Mouse (Mus musculus): ENCODE measurements around the gene Slc41a1. TPM values are rescaled to one million over a fixed set of nuclear protein-coding genes. Genes with fewer than 3 reads are reported as not detected.
A peak's percentile ranks its signal among the peaks of the same experiment; 100 is the strongest.

Gene Slc41a1
- polyA plus RNA-seq, 1 experiment: 14.4 TPM

DNA sequence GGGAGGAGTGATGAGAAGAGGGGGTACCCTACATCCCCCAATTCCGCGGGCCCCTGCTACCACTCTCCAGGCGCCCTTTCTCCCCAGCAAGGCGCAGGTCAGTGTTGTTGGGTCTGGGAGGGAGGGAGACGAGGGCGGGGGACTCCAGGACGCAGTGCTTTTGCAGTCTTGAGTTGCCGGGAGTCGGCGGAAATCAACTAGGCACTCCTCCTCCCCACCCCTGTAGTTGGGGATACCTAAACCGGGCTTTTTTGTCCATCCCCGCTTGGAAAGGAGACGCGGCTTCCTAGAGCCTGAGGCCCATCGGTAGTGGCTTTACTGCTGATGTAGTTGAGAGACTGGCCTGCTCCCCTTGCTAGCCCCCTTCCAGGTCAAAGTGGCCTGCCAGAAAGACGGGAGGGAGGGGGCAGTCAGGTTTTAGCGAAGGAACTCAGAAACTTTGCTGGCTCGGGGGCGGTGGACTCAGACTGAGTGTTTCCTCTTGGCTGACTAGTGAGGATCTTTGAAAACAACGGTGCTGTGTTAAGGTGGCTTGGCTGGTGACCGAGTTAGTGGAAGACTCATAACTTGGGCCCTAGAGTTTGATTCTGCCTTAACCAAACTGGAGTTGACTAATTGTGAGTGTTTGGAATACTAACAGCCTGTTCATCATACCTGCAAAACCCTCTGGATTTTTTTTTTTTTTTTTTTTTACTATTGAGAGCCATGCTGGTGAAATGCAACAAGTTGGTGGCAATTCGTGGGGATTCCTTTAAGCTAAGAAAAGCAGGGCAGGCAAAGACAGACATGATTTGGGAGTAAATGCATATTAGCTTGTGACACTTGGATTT is 1.2 kb downstream of the Slc41a1 start:
- Histone ChIP-seq H3K4me1 (ENCODE audit: control insufficient read depth, insufficient read depth, low read length) (no peaks in the 10 kb centered on the region), H3K4me3 (ENCODE audit: low read depth, low read length) (peak overlapping the region; percentile 94), H3K27me3 (ENCODE audit: control insufficient read depth, insufficient read depth, low read length, poor library complexity, severe bottlenecking) (no peaks in the 10 kb centered on the region), H3K9me3 (replicated peaks; ENCODE audit: control insufficient read depth, insufficient read depth, low read length, poor library complexity, severe bottlenecking) (no peaks in the 10 kb centered on the region), H3K36me3 (ENCODE audit: control insufficient read depth, insufficient read depth, low read length, poor library complexity, severe bottlenecking) (peaks cover 7% of the 10 kb centered on the region; the same call in 1 of the 2 replicates), H3K27ac (ENCODE audit: insufficient read depth, low read length) (no peak overlapping the region), H3K9ac (ENCODE audit: low read depth, poor library complexity, severe bottlenecking) (peak overlapping the region; percentile 86)
- TF ChIP-seq CTCF (IDR thresholded peaks at IDR 0.05; ENCODE audit: low read depth, low read length): no peak
- no peak for TF ChIP-seq EP300 (IDR thresholded peaks at IDR 0.05; ENCODE audit: insufficient read depth, low read depth, low read length)
- TF ChIP-seq POLR2A (IDR thresholded peaks at IDR 0.05; ENCODE audit: insufficient read depth, low read length): no peak

GRCm38 (mm10) chr1:131829279-131829678 is 2.0 kb downstream of the Slc41a1 start:
- H3K4me3 ChIP-seq (ENCODE audit: low read depth, low read length): no peak overlapping the region
- no peak overlapping the region for H3K9ac ChIP-seq (ENCODE audit: low read depth, poor library complexity, severe bottlenecking)

DNA sequence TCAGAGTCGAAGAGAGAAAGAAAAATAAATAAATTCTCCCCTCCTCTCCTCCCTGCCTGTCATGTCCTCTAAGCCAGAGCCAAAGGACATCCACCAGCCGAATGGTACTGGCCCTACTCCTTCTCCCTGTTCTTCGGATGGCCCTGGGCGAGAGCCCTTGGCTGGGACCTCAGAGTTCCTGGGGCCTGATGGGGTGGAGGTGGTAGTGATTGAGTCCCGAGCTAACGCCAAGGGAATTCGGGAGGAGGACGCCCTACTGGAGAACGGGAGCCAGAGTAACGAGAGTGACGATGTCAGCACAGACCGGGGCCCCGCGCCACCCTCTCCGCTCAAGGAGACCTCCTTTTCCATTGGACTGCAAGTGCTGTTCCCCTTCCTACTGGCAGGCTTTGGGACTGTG is 3.3 kb downstream of the Slc41a1 start:
- Histone ChIP-seq H3K4me1 (ENCODE audit: control insufficient read depth, insufficient read depth, low read length) (no peaks in the 10 kb centered on the region), H3K9me3 (replicated peaks; ENCODE audit: control insufficient read depth, insufficient read depth, low read length, poor library complexity, severe bottlenecking) (no peaks in the 10 kb centered on the region), H3K27ac (ENCODE audit: insufficient read depth, low read length) (no peak overlapping the region), H3K27me3 (ENCODE audit: control insufficient read depth, insufficient read depth, low read length, poor library complexity, severe bottlenecking) (no peaks in the 10 kb centered on the region), H3K4me3 (ENCODE audit: low read depth, low read length) (no peak overlapping the region), H3K36me3 (ENCODE audit: control insufficient read depth, insufficient read depth, low read length, poor library complexity, severe bottlenecking) (peaks cover 7% of the 10 kb centered on the region), H3K9ac (ENCODE audit: low read depth, poor library complexity, severe bottlenecking) (no peak overlapping the region)
- TF ChIP-seq CTCF (IDR thresholded peaks at IDR 0.05; ENCODE audit: low read depth, low read length): no peak
- TF ChIP-seq POLR2A (IDR thresholded peaks at IDR 0.05; ENCODE audit: insufficient read depth, low read length): no peak
- TF ChIP-seq EP300 (IDR thresholded peaks at IDR 0.05; ENCODE audit: insufficient read depth, low read depth, low read length): no peak

More at GRCm38 (mm10) chr1:131829279-131829678, 2.0 kb downstream of the Slc41a1 start:
- TF ChIP-seq POLR2A (IDR thresholded peaks at IDR 0.05; ENCODE audit: insufficient read depth, low read length) (no peak), CTCF (IDR thresholded peaks at IDR 0.05; ENCODE audit: low read depth, low read length) (no peak), EP300 (IDR thresholded peaks at IDR 0.05; ENCODE audit: insufficient read depth, low read depth, low read length) (no peak)
- no peak overlapping the region for H3K27ac ChIP-seq (ENCODE audit: insufficient read depth, low read length)
- peaks cover 7% of the 10 kb centered on the region for H3K36me3 ChIP-seq (ENCODE audit: control insufficient read depth, insufficient read depth, low read length, poor library complexity, severe bottlenecking)
- H3K4me1 ChIP-seq (ENCODE audit: control insufficient read depth, insufficient read depth, low read length): no peaks in the 10 kb centered on the region
- no peaks in the 10 kb centered on the region for H3K27me3 ChIP-seq (ENCODE audit: control insufficient read depth, insufficient read depth, low read length, poor library complexity, severe bottlenecking)
- H3K9me3 ChIP-seq (replicated peaks; ENCODE audit: control insufficient read depth, insufficient read depth, low read length, poor library complexity, severe bottlenecking): no peaks in the 10 kb centered on the region

GRCm38 (mm10) chr1:131830971-131831641 is 3.8 kb downstream of the Slc41a1 start:
- no peaks in the 10 kb centered on the region for H3K4me1 ChIP-seq (ENCODE audit: control insufficient read depth, insufficient read depth, low read length)
- H3K27ac ChIP-seq (ENCODE audit: insufficient read depth, low read length): no peak overlapping the region
- H3K4me3 ChIP-seq (ENCODE audit: low read depth, low read length): no peak overlapping the region
- no peaks in the 10 kb centered on the region for H3K27me3 ChIP-seq (ENCODE audit: control insufficient read depth, insufficient read depth, low read length, poor library complexity, severe bottlenecking)
- TF ChIP-seq CTCF (IDR thresholded peaks at IDR 0.05; ENCODE audit: low read depth, low read length): no peak
- TF ChIP-seq EP300 (IDR thresholded peaks at IDR 0.05; ENCODE audit: insufficient read depth, low read depth, low read length): no peak
- no peak for TF ChIP-seq POLR2A (IDR thresholded peaks at IDR 0.05; ENCODE audit: insufficient read depth, low read length)
- H3K9me3 ChIP-seq (replicated peaks; ENCODE audit: control insufficient read depth, insufficient read depth, low read length, poor library complexity, severe bottlenecking): no peaks in the 10 kb centered on the region
- no peak overlapping the region for H3K9ac ChIP-seq (ENCODE audit: low read depth, poor library complexity, severe bottlenecking)
- peaks cover 7% of the 10 kb centered on the region for H3K36me3 ChIP-seq (ENCODE audit: control insufficient read depth, insufficient read depth, low read length, poor library complexity, severe bottlenecking)

- Histone ChIP-seq H3K9me3 (replicated peaks; ENCODE audit: control insufficient read depth, insufficient read depth, low read length, poor library complexity, severe bottlenecking) (no peaks in the 10 kb centered on the region), H3K9ac (ENCODE audit: low read depth, poor library complexity, severe bottlenecking) (no peak overlapping the region), H3K27ac (ENCODE audit: insufficient read depth, low read length) (no peak overlapping the region), H3K36me3 (ENCODE audit: control insufficient read depth, insufficient read depth, low read length, poor library complexity, severe bottlenecking) (peaks cover 4% of the 10 kb centered on the region), H3K4me3 (ENCODE audit: low read depth, low read length) (no peak overlapping the region), H3K4me1 (ENCODE audit: control insufficient read depth, insufficient read depth, low read length) (no peaks in the 10 kb centered on the region), H3K27me3 (ENCODE audit: control insufficient read depth, insufficient read depth, low read length, poor library complexity, severe bottlenecking) (no peaks in the 10 kb centered on the region)
- no peak for TF ChIP-seq POLR2A (IDR thresholded peaks at IDR 0.05; ENCODE audit: insufficient read depth, low read length)
- no peak for TF ChIP-seq EP300 (IDR thresholded peaks at IDR 0.05; ENCODE audit: insufficient read depth, low read depth, low read length)
- TF ChIP-seq CTCF (IDR thresholded peaks at IDR 0.05; ENCODE audit: low read depth, low read length): no peak
These were observed 9.7 kb downstream of the Slc41a1 start for GRCm38 (mm10) chr1:131837035-131837434.

DNA sequence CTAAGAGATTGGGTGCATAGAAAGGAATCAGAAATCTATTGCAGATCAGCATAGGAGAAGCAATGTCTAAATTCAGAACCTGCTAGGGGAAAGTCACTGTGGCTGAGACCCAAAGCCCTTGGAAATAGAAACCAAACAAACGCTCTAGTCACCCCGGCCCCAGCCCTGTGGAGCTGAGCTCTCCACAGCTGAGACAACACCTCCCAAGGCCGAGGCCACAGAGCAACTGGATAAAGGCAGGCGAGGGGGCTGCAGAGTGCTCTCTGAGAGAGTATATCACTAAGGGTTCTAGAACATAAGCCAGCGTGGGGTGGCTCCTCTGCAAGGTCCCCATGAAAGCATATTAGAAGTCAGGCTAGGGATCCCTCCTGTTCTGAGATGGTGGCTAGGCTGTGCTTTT is 11.2 kb downstream of the Slc41a1 start:
- Histone ChIP-seq H3K36me3 (ENCODE audit: control insufficient read depth, insufficient read depth, low read length, poor library complexity, severe bottlenecking) (peaks cover 8% of the 10 kb centered on the region), H3K27me3 (ENCODE audit: control insufficient read depth, insufficient read depth, low read length, poor library complexity, severe bottlenecking) (no peaks in the 10 kb centered on the region), H3K27ac (ENCODE audit: insufficient read depth, low read length) (no peak overlapping the region), H3K9me3 (replicated peaks; ENCODE audit: control insufficient read depth, insufficient read depth, low read length, poor library complexity, severe bottlenecking) (no peaks in the 10 kb centered on the region), H3K4me1 (ENCODE audit: control insufficient read depth, insufficient read depth, low read length) (no peaks in the 10 kb centered on the region), H3K9ac (ENCODE audit: low read depth, poor library complexity, severe bottlenecking) (no peak overlapping the region), H3K4me3 (ENCODE audit: low read depth, low read length) (no peak overlapping the region)
- no peak for TF ChIP-seq EP300 (IDR thresholded peaks at IDR 0.05; ENCODE audit: insufficient read depth, low read depth, low read length)
- TF ChIP-seq CTCF (IDR thresholded peaks at IDR 0.05; ENCODE audit: low read depth, low read length): no peak
- TF ChIP-seq POLR2A (IDR thresholded peaks at IDR 0.05; ENCODE audit: insufficient read depth, low read length): no peak
